Mouse (Mus musculus): ENCODE data around the gene Ttc25.

The Ttc25 gene

DNA sequence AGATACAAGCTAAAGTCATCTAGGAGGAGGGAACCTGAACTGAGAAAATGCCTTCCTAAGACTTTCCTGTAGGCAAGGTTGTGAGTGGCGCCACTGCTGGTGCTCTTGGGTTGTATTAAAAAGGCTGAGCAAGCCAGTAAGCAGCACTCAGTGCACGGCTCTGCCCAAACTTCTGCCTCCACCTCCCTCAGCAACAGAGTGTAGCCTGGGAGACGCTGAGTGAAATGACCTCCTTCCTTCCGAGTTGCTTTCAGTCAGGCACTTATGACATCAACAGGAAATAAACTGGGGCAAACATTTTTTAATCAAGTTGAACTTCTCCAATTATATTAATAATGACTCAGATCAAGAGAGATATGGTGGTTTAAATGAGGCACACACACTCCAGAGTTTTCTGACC, 63.4 kb downstream of the Ttc25 start:
- no peak for DNase-seq

DNA sequence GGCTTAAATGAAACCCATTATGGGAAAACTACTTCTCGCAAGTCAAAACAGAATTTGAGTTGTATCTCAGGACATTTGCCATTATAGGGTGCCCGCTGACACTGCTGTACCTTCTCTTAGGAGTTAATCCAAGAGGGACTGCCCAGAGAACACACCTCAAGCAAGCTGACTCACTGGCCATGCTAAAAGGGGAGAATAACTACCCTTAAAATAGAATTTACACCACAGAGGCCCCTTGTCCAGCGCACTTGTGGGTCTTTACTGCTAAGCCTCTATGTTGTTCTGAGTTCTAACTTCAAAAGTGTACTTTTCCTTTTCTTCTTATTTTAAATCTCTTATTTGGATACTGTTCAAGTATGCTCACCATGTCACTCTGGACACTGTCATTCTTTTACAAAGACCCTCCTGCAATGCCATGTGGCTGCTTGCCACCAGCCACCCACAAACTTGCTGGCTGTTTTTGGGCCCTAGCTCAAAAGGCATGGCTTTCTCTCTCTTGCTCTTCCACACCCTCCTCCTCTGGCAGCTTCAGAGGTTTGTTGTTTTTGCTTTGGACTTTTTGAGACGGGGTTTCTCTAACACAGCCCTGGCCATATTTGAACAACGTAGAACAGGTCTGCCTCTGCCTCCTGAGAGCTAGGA, 64.1 kb downstream of the Ttc25 start:
- DNase-seq, result no peak

DNA sequence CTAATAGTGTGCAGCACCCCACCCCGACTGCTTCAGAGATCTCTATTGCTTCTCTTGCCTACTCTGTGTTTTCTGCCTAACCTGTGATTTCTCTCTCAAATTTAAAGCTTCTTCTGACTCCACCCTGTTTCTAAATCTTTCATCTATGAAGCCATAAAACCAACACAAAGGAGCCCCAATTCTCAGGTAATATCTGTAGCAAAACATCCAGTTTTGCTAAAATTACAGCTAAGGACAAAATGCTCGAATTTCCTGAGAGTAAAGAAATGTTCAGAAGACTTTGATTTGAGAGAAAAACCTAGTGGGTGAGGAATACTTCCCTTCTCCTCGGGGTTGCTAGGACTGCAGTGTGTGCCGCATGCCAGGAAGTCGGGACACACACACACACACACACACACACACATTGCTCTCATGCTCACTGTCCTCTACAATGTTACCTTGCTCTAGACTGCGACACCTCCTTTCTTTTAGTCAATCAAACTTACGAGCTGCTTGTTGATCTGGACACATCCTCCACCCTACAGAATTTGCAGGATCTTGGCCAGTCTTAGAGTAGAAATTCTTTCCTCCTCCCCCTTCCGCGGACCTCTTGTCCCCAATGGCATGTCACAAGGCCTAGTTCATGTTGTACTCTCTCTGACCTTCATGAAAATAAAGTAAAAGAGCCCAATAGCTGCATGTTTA, 64.7 kb downstream of the Ttc25 start:
- DNase-seq, result no peak

DNA sequence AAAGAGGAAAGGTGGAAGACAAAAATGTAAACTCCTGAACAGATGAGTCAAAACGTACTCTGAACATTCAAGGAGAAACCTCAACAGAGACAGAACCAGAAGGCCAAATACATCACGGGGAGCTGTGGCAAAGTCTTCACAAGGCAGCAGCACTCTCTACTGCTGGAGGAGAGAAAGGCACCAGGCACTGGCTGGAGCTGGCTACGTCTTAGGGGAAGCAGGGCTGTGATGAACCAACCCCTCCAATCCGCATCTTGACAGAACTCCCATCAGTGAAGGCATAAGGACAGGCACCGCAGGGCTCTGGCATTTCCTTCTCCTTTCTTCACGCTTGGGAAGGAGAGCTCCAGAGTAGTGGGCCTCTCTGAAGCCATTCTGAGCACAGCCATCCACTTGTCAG, 66.2 kb downstream of the Ttc25 start:
- DNase-seq, result no peak

DNA sequence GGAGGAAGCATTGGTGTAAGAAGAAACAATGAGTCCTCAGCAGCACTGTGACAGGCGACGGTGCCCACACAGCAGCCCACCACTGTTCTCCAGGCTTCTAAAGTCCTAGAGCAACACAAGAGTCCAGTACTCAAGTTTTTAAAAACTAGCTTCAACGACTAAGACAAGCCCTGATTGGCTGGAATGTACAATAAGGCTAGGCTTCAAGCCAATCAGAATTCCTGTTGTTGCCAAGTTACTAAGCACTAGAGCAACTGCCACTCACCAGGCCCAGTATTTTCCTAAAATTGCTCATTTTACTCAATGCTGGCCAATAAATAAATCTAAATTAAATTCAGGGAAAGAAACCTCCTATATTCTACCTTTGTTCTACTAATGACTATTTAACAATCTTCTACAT, 67.8 kb downstream of the Ttc25 start:
- DNase-seq, result no peak

DNA sequence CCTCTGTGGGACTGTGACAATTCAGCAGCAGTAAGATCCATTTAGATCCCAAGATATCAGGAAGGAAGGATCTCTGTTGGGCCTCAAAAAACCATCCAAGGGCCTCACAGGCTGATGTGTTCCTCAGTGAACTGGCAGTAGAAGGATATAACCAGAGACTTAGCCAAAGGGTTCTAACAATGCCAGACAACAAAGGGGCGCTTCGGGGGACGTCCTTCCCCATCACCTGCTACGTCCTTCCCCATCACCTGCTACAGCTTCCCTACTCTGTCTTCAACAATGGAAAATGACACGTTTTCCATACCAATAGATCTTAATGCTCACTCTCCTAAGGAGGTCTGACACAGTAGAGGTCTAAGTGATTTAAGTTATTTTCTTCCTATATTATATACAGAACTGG, 70.9 kb downstream of the Ttc25 start:
- DNase-seq, result no peak

DNA sequence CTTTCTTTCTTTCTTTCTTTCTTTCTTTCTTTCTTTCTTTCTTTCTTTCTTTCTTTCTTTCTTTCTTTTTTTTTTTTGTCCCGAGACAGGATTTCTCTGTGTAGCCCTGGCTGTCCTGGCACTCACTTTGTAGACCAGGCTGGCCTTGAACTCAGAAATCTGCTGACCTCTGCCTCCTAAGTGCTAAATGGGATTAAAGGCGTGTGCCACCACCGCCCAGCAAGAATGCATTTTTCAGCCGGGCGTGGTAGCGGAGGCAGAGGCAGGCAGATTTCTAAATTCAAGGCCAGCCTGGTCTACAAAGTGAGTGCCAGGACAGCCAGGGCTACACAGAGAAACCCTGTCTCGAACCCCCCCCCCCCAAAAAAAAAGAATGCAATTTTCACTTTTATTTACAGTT, 71.4 kb downstream of the Ttc25 start:
- peak in 1 of 2 experiments; percentile 5 for DNase-seq

DNA sequence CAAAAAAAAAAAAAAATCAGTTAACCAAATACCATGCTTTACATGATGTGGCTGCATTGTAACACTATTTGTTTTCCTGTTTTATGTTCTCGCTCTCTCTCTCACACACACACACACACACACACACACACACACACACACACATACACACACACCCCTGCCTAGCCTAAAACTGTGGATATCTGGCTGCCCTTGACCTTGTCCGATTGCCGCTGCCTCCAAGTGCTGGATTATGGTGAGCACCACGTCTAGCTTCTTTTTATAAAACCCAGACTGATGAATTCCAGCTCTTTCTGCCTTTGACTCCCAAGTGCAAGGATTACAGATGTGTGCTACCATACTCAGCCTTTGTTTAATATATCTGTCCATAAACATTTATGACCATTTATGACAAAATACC, 72.1 kb downstream of the Ttc25 start:
- no peak for DNase-seq

DNA sequence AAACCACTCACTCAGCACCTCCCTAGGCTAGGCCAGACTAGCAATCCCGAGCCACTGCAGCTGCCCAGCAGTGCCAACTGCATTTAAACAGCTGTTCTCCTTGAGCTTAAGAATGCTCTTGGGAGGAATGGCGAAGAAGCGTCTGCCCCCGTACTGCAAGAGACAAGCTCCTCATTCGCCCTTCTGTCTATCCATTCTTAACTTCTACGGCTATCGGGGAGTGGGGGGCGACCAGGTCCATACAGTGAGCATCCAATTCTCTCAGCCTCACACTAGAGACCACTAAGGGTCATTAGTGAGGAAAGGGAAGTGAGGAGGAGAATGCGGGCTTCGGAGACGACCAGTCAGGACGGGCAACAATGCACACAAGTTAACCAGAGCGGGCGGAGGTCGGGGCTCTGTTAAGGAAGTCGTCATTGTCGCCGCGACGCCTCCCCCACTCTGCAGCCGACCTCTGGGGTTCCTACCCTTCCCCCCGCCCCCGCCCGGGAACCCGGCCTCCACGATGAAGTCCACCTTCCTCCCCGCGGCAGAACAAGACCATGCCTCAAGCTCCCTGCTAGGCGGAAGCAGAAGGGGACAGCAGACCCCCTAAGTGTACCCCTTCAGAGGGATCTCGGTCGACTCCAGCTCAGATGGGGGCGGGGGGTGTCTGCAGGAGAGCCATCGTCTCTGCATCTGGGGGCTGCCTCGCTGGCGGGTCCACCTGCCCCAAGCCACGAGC, 73.5 kb downstream of the Ttc25 start, which contains the start of gene Nkiras2:
Gene Nkiras2, plus strand, starts transcription at position 484 of the 724 bp plus-strand sequence.
- DNase-seq, result peak; percentile 81 to 85

DNA sequence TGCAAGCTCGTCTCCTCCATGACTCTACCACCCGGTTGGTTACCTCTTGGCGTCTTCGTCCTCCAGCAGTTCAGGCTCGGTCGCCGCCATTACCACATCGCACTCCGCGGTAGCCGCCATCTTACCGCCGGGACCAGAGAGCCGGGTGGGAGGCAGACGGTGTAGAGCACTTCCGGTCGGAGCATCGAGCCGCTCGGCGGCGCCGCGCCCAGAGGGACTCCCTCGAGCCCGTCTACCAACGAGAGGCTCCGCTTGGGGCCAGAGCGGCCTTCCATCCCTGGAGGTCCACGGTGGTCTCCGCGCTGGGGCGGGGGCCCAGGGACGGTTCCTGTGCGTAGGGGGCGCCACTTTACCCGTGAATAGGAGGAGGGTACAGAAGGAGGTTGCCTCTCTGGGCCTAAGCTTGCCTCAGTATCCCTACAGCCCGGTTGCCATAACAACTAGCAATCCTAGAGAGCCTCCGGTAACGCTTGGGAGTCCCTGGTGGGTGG, 74.1 kb downstream of the Ttc25 start:
- peak; percentile 96 to 98 for DNase-seq

DNA sequence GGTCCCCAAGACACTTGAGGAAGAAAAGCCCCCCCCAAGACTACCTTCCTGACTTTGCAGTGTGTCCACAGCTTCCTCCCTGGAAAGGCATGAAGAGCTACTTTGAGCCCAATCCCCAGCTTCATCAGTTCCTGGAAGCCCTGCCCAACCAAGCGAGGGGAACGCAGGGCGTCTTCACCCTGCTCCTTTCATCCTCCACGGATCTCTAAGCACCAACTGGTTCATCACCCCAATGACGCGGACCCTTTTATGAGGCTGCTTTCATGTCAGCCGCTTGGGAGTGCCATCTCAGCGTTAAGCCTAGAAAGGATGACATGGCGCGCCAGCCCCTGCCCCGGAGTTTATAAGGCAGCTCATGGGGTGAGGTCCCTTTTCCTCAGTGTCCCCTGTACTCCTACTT, 74.6 kb downstream of the Ttc25 start, which contains the start of gene Dnajc7:
Gene Dnajc7, minus strand, starts transcription at position 187 of the 400 bp plus-strand sequence.
- no peak for DNase-seq
